Mouse (Mus musculus) ES-E14 (cell line): ENCODE results near the gene Susd2.

ENCODE experiments used
- CHD2 ChIP-seq: IDR thresholded peaks from 2 replicates; pipeline ENCODE4 v1.6.1; 2014; ENCODE audit warnings: mild to moderate bottlenecking, low read depth, low read length, inconsistent platforms
- ZNF384 ChIP-seq: IDR thresholded peaks from 2 replicates; pipeline ENCODE4 v1.6.1; 2012; ENCODE audit warnings: low read depth, low read length, inconsistent platforms

DNA sequence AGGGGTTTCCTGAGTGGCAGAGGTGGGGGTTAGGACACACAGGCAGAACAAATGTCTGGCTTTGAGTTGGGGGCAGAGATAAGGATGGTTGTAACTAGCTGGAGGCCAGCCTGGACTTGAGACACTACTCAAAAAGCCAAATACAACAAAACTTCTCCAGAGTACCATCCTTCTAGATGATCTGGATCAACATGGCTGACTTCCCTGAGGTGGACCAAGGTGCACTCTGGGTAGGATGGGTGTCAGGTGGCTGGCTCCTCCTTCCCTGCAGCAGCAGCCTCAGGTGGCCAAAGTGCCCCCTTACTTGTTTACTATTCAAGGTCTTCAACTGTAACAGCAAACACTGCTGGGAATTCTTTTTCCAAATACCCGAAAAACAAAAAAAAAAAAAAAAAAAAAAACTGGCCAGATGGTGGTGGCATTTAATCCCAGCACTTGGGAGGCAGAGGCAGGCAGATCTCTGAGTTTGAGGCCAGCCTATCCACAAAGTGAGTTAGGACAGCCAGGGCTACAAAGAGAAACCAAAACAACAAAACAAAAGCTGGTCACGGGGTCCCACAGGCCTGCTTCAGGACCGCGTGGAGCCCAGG is 5.7 kb upstream of the Susd2 start:
- TF ChIP-seq ZNF384, result peak; percentile 94
- TF ChIP-seq CHD2, result no peak
